Mouse (Mus musculus): ENCODE data around the gene Auts2.

GRCm38 (mm10) chr5:132509464-132509885 is 33.7 kb downstream of the Auts2 start:
- TF ChIP-seq CTCF (IDR thresholded peaks at IDR 0.05; ENCODE audit: borderline replicate concordance, insufficient read depth, low read depth, low read length) (no peak), POLR2A (IDR thresholded peaks at IDR 0.05; ENCODE audit: borderline replicate concordance, insufficient read depth, low read length) (no peak)

All from cerebellum, adult 2 months (tissue).